Mouse (Mus musculus): ENCODE results near the gene Grip1.

DNA sequence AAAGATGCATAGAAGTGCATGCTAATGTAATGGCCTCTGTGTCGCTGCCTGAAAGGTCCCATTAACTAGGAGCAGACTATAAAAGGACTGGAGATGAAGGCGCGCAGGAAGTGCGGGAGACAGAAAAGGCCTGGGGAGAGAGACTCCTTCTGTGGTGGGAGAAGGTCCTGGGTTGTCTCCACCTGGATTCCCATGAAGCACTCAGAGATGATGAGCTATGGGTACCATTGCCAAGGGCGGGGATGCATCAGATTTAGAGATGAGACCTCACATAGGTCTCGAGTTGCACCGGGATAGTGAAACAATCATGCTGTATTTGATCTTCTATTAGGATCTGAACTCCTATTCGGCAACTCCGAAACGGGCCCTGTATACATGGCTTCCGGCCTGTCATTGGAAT is 212.8 kb downstream of the Grip1 start:
- no peak for TF ChIP-seq POLR2A (IDR thresholded peaks at IDR 0.05; ENCODE audit: low read depth, low read length)
- no peak for TF ChIP-seq CTCF (IDR thresholded peaks at IDR 0.05; ENCODE audit: borderline replicate concordance, insufficient read depth, low read length)
